Mouse (Mus musculus) right cerebral cortex, postnatal 4 days (tissue): ENCODE measurements at regions not wholly inside any gene's neighbourhood (a gene's known extent, or its start where the extent isn't known, plus 50 kb on each side); places are given as distances from the start of the nearest gene placed in this dataset.

Source experiments
- DNase-seq: peaks from one replicate; pipeline ENCODE4 v3.0.0-alpha.2; 2022

- DNase-seq = peak; percentile 2
Measured at GRCm38 (mm10) chr3:156264654-156265053, 296.9 kb upstream of the Negr1 start.

DNA sequence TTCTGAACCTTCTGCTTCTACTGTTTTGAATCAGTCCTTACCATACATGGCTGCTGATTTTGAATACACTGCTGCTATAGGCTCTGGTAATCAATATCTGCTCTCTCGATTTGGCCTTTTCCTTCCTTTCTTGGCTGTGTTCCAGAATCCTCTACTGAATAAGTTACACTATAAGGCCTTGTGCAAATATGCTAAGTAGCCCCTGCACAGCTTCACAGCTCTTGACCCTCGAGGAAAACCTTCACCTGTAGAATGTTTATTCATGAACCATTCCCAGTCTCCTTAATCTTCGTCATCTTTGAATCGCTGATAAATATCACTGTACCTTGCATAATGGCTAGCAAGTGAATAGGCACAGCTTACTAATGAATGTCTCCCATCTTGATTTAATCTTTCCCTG lies 293.9 kb upstream of the Negr1 start:
- DNase-seq = no peak

GRCm38 (mm10) chr3:156299984-156300770 lies 261.4 kb upstream of the Negr1 start:
- DNase-seq = peak; percentile 5

- DNase-seq = no peak
Measured at GRCm38 (mm10) chr3:156301302-156301701, 260.3 kb upstream of the Negr1 start.

GRCm38 (mm10) chr3:156301745-156302144 lies 259.8 kb upstream of the Negr1 start:
- no peak for DNase-seq

DNA sequence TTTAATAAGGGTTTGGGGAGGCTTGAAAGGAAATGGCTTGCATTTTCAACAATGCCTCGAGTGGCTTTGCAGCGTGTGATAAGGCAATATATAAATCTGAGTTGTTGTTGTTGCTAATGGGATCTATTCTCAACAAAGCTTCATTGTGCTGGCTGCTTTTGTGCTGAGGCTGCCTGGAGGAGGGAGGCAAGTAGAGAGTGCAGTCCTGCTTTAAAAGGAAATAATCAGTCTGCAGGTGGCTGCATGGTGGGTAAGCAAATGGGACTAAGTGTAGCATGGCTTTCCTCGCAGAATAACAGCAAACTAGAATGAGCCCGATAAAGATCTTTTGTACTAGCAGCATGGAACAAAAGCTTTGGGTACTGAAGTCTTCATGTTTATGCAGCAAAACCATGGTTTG lies 257.4 kb upstream of the Negr1 start:
- DNase-seq = no peak

DNA sequence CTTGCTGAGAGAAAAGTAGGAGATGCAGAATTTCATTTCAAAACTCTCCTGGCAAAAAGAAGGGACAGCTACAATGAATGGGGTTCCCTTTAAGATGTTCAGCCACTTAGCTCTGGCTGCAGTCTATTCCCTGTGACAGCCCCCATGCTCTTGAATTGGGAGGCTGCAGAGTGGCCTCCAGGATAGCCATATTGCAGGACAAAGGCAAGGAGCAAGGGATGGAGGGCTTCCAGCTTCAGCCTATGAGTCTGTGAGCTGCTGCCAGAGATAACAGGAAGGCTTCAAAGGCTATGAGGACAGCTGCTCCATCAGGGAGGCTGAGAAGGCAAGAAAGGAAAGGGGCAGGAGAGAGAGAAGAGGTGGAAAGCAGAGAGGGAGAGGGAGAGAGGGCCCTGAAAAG lies 256.5 kb upstream of the Negr1 start:
- DNase-seq = peak; percentile 3

DNA sequence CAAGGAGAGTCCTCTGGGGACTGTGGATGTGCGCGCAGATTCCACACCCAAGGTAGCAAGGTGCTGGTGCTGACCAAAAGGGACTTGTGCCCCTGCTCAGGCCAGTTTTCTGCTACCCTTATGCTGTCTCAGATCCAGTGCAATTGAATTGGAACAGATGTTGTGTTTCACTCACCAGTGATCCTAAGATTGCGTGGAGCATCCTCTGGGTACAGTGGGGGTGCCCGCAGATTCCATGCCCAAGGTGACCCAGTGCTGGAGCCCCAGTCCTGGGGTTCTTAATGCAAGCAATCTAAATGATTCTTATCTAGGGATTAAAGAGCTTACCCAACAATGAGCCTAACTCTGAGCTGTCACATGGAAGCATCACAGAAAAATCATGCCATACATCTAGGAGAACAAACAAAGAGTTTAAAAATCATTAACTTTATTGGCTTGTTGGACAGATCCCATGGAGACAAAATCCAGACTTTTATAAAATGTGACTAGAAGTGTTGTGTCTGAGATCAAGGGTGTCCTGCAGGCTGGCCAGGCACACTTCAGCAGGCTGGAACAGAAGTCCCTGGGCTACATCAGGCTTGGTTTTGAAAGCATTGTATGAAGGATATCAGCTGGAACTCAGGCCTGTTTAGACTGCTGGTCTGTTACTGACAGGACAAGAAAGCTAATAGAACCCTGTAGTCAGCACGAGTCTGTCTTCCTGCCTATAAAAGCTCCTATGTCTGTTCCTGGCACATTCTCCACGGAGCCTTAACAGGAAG lies 226.4 kb upstream of the Negr1 start:
- no peak for DNase-seq

- DNase-seq = no peak
Measured at GRCm38 (mm10) chr3:156341484-156341883, 220.1 kb upstream of the Negr1 start.

- DNase-seq = no peak
Measured at GRCm38 (mm10) chr3:156351727-156352126, 209.9 kb upstream of the Negr1 start.

- no peak for DNase-seq
Measured at GRCm38 (mm10) chr3:156353430-156353829, 208.2 kb upstream of the Negr1 start.

DNA sequence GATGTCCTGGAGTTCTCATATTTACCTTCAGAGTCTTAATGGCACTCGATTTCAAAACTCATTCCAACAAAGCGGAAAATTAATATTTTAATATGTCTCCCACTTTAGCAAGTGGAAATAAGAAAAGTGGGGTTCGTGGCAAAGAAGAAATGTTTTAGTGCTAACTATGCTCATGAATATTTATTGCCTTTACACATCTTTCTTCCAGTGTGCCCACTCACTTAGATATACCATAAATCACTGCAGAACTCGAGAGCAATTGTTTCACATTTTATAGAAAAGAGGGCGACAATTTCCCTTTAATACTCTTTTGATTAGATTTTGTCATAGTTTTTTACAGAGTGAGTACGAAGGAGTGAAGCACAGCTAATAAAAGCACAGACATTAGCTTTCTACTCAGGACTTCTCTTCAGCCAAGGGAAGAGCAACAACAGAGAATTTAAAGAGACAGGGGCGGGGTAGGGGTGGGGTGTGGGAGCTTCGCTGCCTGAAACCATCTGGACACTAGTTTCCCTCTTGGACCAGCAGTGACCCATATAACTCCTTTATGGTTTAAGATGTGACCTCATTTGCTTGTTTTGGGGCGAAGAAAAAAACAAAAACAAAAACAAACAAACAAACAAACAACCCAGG lies 207.6 kb upstream of the Negr1 start:
- no peak for DNase-seq

- no peak for DNase-seq
Measured at GRCm38 (mm10) chr3:156368669-156369343, 192.8 kb upstream of the Negr1 start.

- no peak for DNase-seq
Measured at GRCm38 (mm10) chr3:156376717-156377116, 184.9 kb upstream of the Negr1 start.

DNA sequence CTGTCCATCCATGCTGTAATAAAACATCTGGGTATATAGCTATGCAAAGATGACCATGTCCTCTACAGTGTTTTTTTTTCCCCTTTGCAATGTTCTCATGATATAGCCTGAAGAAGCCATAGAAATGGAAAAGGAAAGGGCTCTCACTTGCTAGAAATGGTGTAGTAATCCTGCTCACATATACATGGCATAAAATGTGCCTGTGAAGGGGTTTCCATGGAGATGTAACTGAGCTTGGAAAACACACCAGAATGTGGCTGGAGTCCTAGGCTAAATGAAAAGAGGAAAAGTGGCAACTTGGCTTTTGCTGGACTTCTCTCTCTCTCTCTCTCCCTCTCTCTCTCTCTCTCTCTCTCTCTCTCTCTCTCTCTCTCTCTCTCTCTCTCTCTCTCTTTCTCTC lies 178.7 kb upstream of the Negr1 start:
- DNase-seq = no peak

- DNase-seq = no peak
Measured at GRCm38 (mm10) chr3:156406136-156406535, 155.5 kb upstream of the Negr1 start.

- no peak for DNase-seq
Measured at GRCm38 (mm10) chr3:156407112-156407511, 154.5 kb upstream of the Negr1 start.

GRCm38 (mm10) chr3:156410126-156410525 lies 151.5 kb upstream of the Negr1 start:
- DNase-seq = no peak

DNA sequence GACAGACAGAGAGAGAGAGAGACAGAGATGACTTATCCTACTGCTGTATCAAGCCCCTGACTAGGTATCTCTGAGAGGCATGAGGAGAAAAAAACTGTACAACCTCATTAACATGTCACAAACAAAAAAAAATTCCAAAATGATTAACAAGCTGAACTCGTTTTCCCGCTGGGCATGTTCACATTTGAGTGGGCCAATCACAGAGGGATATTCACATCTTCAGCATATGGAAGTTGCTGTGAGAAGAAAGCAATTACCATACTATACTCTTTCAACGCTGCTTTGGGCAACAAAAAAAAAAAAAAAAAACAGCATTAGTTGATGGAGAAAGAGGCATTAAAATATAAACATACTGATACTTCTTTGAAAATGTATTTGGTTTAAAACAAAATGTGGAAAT lies 148.8 kb upstream of the Negr1 start:
- DNase-seq = no peak

DNA sequence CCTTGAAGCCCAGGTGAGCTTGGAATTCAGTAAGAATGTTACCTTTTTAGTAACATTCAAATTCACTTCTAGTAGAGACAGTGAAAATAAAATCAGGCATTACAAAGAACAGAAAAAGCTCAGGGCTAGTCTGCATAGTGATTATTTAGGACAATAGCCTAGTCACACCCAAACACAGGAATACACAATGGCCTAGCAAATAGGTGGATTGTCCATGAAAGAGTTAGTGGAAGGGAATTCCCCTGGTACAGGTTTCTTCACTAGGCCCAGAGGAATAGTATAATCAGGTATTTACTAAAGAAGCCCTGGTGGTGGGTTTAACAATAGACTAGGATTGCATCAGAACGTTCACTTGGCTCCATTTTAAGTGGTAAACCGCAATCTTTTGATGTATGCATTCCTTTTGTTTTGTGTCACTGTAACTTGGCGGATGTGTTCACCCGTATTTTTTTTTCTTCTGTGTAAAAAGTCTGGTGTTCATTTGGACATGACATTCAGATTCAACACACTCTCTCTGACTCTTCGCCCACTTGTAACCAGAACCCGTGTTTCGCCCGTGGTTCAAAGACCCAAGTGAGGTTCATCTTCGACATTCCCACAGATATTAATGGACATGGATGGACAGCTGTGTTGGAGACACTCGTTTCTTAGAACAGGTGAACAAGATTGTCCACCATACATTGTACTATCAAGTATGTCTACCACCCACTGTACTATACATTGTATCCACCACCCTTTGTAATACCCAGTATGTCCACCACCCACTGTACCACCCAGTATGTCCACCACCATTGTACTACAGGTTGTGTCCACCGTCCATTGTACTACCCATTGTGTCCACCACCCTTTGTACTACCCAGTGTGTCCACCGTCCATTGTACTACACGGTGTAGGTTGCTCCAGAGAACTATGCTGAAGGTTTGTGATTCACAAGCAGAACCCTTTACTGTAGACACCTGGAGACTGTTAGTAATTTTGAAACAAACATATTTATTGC lies 146.9 kb upstream of the Negr1 start:
- no peak for DNase-seq

GRCm38 (mm10) chr3:156418124-156418523 lies 143.5 kb upstream of the Negr1 start:
- no peak for DNase-seq

GRCm38 (mm10) chr3:156423100-156423499 lies 138.5 kb upstream of the Negr1 start:
- DNase-seq = no peak
